Mouse (Mus musculus) hindbrain, embryonic 14.5 days (tissue): ENCODE measurements at regions not wholly inside any gene's neighbourhood (a gene's known extent, or its start where the extent isn't known, plus 50 kb on each side); places are given as distances from the start of the nearest gene placed in this dataset.
A peak's percentile ranks its signal among the peaks of the same experiment; 100 is the strongest.
"Not testable (repeated sequence)": the region's sequence is repeated elsewhere in the genome, so short reads cannot be mapped to it uniquely, and the experiment has no call there.

ENCODE experiments used
- ATAC-seq: fragments of 200-750 bp; cut with Nextera tagmentation; 2 replicates; pipeline ENCODE4 v1.8.0; 2017; ENCODE audit warnings: moderate number of reproducible peaks, mild to moderate bottlenecking, moderate TSS enrichment, moderate library complexity; ENCODE audit not compliant: low FRiP score
- DNase-seq: peaks from one replicate; pipeline ENCODE4 v3.0.0-alpha.2; 2015; ENCODE audit warnings: low spot score
- H3K27ac ChIP-seq: fragments of 300-500 bp; sonication (generic); 2 replicates; pipeline ENCODE4 v1.5.1; 2014; ENCODE audit warnings: mild to moderate bottlenecking, moderate library complexity
- H3K27me3 ChIP-seq: fragments of 300-500 bp; sonication (generic); 2 replicates; pipeline ENCODE4 v1.6.1; 2014; ENCODE audit warnings: mild to moderate bottlenecking, low read length, mixed read lengths; ENCODE audit not compliant: control insufficient read depth, insufficient read depth
- H3K36me3 ChIP-seq: fragments of 300-500 bp; sonication (generic); replicated peaks from 2 replicates; pipeline ENCODE4 v1.6.1; 2014; ENCODE audit not compliant: control insufficient read depth, insufficient read depth
- H3K4me1 ChIP-seq: fragments of 300-500 bp; sonication (generic); replicated peaks from 2 replicates; pipeline ENCODE4 v1.6.1; 2014; ENCODE audit warnings: antibody characterized with exemption, low read length, mixed read lengths; ENCODE audit not compliant: control insufficient read depth, insufficient read depth
- H3K4me2 ChIP-seq: fragments of 300-500 bp; sonication (generic); replicated peaks from 2 replicates; pipeline ENCODE4 v1.6.1; 2014; ENCODE audit warnings: mild to moderate bottlenecking, moderate library complexity
- H3K4me3 ChIP-seq: fragments of 300-500 bp; sonication (generic); replicated peaks from 2 replicates; pipeline ENCODE4 v1.5.1; 2014; ENCODE audit warnings: mild to moderate bottlenecking, low read length
- H3K9ac ChIP-seq: fragments of 300-500 bp; sonication (generic); 2 replicates; pipeline ENCODE4 v1.6.1; 2014
- H3K9me3 ChIP-seq: fragments of 300-500 bp; sonication (generic); 2 replicates; pipeline ENCODE4 v1.6.1; 2016; ENCODE audit warnings: low read length; ENCODE audit not compliant: control insufficient read depth
- WGBS: fragments of 180-500 bp; shearing (Covaris S2); extraction: QIAGEN DNeasy Blood & Tissue Kit; methylation state at CpG from one replicate; pipeline ENCODE4 v1.1.7; 2014; 5-methylcytosine and 5-hydroxymethylcytosine counted together

GRCm38 (mm10) chr17:60966401-60966800 is 1914.7 kb downstream of the Efna5 start:
- Histone ChIP-seq H3K9me3 (no peaks in the 10 kb centered on the region), H3K27me3 (no peaks in the 10 kb centered on the region), H3K9ac (no peak overlapping the region), H3K27ac (no peak overlapping the region), H3K4me2 (no peak overlapping the region), H3K4me1 (no peaks in the 10 kb centered on the region), H3K36me3 (no peaks in the 10 kb centered on the region), H3K4me3 (no peak overlapping the region)
- WGBS, result 65% methylated on average over 1 of the region's 1 CpGs
- DNase-seq (no peak), ATAC-seq (no peak)

- H3K9ac ChIP-seq, result no peak overlapping the region
- peak; percentile 40; the same call in 1 of the 2 replicates for ATAC-seq
- no peak overlapping the region for H3K27ac ChIP-seq
- no peaks in the 10 kb centered on the region for H3K9me3 ChIP-seq
- H3K27me3 ChIP-seq, result no peaks in the 10 kb centered on the region
- WGBS, result 49% methylated on average over 2 of the region's 2 CpGs
- H3K4me3 ChIP-seq, result no peak overlapping the region
- H3K36me3 ChIP-seq, result no peaks in the 10 kb centered on the region
- H3K4me1 ChIP-seq, result no peaks in the 10 kb centered on the region
- H3K4me2 ChIP-seq, result no peak overlapping the region
- DNase-seq, result no peak
Observed at GRCm38 (mm10) chr17:60965660-60966059, 1915.5 kb downstream of the Efna5 start.

- no peak overlapping the region for H3K4me3 ChIP-seq
- no peaks in the 10 kb centered on the region for H3K27me3 ChIP-seq
- no peak for ATAC-seq
- H3K4me1 ChIP-seq, result no peaks in the 10 kb centered on the region
- H3K9ac ChIP-seq, result no peak overlapping the region
- H3K4me2 ChIP-seq, result no peak overlapping the region
- H3K36me3 ChIP-seq, result no peaks in the 10 kb centered on the region
- H3K27ac ChIP-seq, result no peak overlapping the region
- no peaks in the 10 kb centered on the region for H3K9me3 ChIP-seq
- no peak for DNase-seq
- WGBS, result 19% methylated on average over 1 of the region's 1 CpGs
Observed at GRCm38 (mm10) chr17:60951464-60951863, 1929.7 kb downstream of the Efna5 start.

- Histone ChIP-seq H3K9me3 (no peaks in the 10 kb centered on the region), H3K4me2 (no peak overlapping the region), H3K36me3 (no peaks in the 10 kb centered on the region), H3K27me3 (no peaks in the 10 kb centered on the region), H3K9ac (no peak overlapping the region), H3K4me3 (no peak overlapping the region), H3K27ac (no peak overlapping the region), H3K4me1 (no peaks in the 10 kb centered on the region)
- DNase-seq, result no peak
- WGBS, result 89% methylated on average over 1 of the region's 1 CpGs
- ATAC-seq, result no peak
Observed at GRCm38 (mm10) chr17:60937754-60938508, 1924.8 kb upstream of the Nudt12 start.

- ATAC-seq (no peak), DNase-seq (no peak)
- Histone ChIP-seq H3K9ac (no peak overlapping the region), H3K4me1 (no peaks in the 10 kb centered on the region), H3K36me3 (no peaks in the 10 kb centered on the region), H3K27me3 (no peaks in the 10 kb centered on the region), H3K9me3 (no peaks in the 10 kb centered on the region), H3K4me2 (no peak overlapping the region), H3K27ac (no peak overlapping the region), H3K4me3 (no peak overlapping the region)
Observed at GRCm38 (mm10) chr17:60934223-60934622, 1921.1 kb upstream of the Nudt12 start.

GRCm38 (mm10) chr17:60925822-60926383 is 1912.7 kb upstream of the Nudt12 start:
- ATAC-seq (peak; percentile 75; the same call in 1 of the 2 replicates), DNase-seq (peak; percentile 46)
- Histone ChIP-seq H3K4me3 (no peak overlapping the region), H3K4me1 (no peaks in the 10 kb centered on the region), H3K4me2 (no peak overlapping the region), H3K36me3 (no peaks in the 10 kb centered on the region), H3K27me3 (no peaks in the 10 kb centered on the region), H3K9me3 (no peaks in the 10 kb centered on the region), H3K27ac (no peak overlapping the region), H3K9ac (no peak overlapping the region)
- WGBS, result 76% methylated on average over 13 of the region's 13 CpGs

- H3K4me3 ChIP-seq, H3K36me3 ChIP-seq, H3K27me3 ChIP-seq: not testable (repeated sequence)
Observed at GRCm38 (mm10) chr17:60882721-60883120, 1869.5 kb upstream of the Nudt12 start.

GRCm38 (mm10) chr17:60857445-60857844 is 1844.3 kb upstream of the Nudt12 start:
- Histone ChIP-seq H3K4me1 (no peaks in the 10 kb centered on the region), H3K36me3 (no peaks in the 10 kb centered on the region), H3K4me2 (no peak overlapping the region), H3K9me3 (no peaks in the 10 kb centered on the region), H3K27ac (no peak overlapping the region), H3K27me3 (no peaks in the 10 kb centered on the region), H3K9ac (no peak overlapping the region), H3K4me3 (no peak overlapping the region)
- 86% methylated on average over 3 of the region's 3 CpGs for WGBS
- no peak for ATAC-seq
- DNase-seq, result no peak

More at GRCm38 (mm10) chr17:60882721-60883120, 1869.5 kb upstream of the Nudt12 start:
- not testable (repeated sequence) for H3K4me2 ChIP-seq, H3K9me3 ChIP-seq, H3K4me1 ChIP-seq, ATAC-seq, H3K27ac ChIP-seq, DNase-seq, H3K9ac ChIP-seq
- 88% methylated on average over 1 of the region's 1 CpGs for WGBS

- no peak overlapping the region for H3K27ac ChIP-seq
- ATAC-seq (no peak), DNase-seq (no peak)
- no peak overlapping the region for H3K4me2 ChIP-seq
- H3K4me3 ChIP-seq, result no peak overlapping the region
- no peak overlapping the region for H3K9ac ChIP-seq
- H3K9me3 ChIP-seq, result no peaks in the 10 kb centered on the region
- WGBS, result 75% methylated on average over 3 of the region's 3 CpGs
- no peaks in the 10 kb centered on the region for H3K4me1 ChIP-seq
- H3K36me3 ChIP-seq, result no peaks in the 10 kb centered on the region
- no peaks in the 10 kb centered on the region for H3K27me3 ChIP-seq
Observed at GRCm38 (mm10) chr17:60854659-60855058, 1841.5 kb upstream of the Nudt12 start.
